Mouse (Mus musculus) G1E-ER4 (cell line): ENCODE measurements around the gene Hephl1. TPM values are rescaled to one million over a fixed set of nuclear protein-coding genes. Genes with fewer than 3 reads are reported as not detected.

Experiments used
- GATA1 ChIP-seq: IDR thresholded peaks from one replicate; pipeline ENCODE4 v1.8.0; 2012; ENCODE audit warnings: low read length, inconsistent platforms
- polyA plus RNA-seq: library from polyadenylated mRNA; stranded (reverse); fragments of >175 nt; gene quantifications from 2 replicates; pipeline ENCODE4 v1.2.3, GENCODE M21; 2012

Hephl1 gene
- polyA plus RNA-seq = not detected in 2 replicates

- TF ChIP-seq GATA1 = no peak
Observed at GRCm38 (mm10) chr9:15112008-15112407, at the start of gene Hephl1. TSS of gene Hephl1 (minus strand) at chr9:15112108.

- TF ChIP-seq GATA1 = no peak
Observed at GRCm38 (mm10) chr9:15149246-15149926, 37.5 kb upstream of the Hephl1 start.

DNA sequence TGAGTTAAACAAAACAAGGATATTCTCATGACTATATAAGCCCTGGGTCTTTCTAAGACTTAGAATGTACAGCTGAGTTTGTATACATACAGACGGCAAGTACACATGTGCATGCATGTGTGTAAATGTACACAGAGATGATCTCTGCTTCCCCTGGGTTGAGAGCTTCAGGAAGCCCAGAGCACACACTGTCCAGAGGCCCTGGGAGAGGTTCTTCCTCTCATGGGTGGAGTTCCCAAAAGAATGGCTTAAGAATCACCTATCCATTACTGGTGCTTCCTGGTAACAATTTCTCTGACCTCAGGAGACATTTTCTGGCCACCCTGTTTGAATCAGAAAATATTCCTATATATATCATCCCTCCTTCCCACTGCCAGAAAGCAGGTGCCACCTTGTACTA is 28.6 kb upstream of the Hephl1 start:
- no peak for TF ChIP-seq GATA1

- no peak for TF ChIP-seq GATA1
Observed at GRCm38 (mm10) chr9:15125897-15126296, 14.0 kb upstream of the Hephl1 start.

- TF ChIP-seq GATA1 = no peak
Observed at GRCm38 (mm10) chr9:15122431-15122830, 10.5 kb upstream of the Hephl1 start.

- no peak for TF ChIP-seq GATA1
Observed at GRCm38 (mm10) chr9:15120841-15121358, 9.0 kb upstream of the Hephl1 start.

- no peak for TF ChIP-seq GATA1
Observed at GRCm38 (mm10) chr9:15120209-15120608, 8.3 kb upstream of the Hephl1 start.

- no peak for TF ChIP-seq GATA1
Observed at GRCm38 (mm10) chr9:15119515-15119914, 7.6 kb upstream of the Hephl1 start.

- TF ChIP-seq GATA1 = no peak
Observed at GRCm38 (mm10) chr9:15116165-15116564, 4.3 kb upstream of the Hephl1 start.

- no peak for TF ChIP-seq GATA1
Observed at GRCm38 (mm10) chr9:15114102-15114501, 2.2 kb upstream of the Hephl1 start.

DNA sequence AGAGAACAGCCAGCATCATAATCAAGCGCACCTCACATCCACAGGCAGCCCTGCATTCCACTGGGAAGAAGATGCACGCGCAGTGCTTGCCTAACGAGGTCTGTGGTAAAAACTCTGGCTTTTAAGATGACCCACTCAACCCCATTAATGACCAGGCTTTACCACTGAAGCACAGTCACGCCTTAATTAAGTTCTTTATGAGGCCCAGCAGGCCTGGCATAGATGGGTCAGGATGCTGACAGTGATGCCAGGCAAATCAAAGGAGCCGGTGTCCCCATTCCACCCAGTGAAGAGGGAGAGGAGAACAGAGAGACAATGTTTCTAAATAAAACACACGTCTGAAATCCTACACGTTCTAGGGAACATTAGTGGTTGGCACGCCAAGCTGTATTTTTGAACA is 3.8 kb downstream of the Hephl1 start:
- TF ChIP-seq GATA1 = no peak

DNA sequence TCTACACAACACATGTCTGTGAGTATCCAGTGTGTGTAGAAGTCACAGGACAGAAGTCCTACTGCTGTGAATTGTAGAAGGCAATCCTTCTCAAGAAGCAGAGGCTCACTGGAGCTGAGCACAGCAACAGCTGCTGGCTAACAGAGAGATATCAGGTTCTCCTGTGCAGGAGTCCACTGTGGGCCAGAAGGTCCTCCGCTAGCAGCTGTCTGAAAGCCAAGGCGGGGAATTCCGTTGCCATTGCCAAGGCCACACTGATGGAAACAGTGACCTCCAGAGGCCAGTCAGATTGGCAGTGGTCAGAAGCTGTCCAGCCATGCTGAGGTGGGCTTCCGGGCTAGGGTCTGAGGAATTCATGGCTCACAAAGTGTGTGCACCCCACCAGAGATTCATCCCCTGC is 6.8 kb downstream of the Hephl1 start:
- TF ChIP-seq GATA1 = no peak

- no peak for TF ChIP-seq GATA1
Observed at GRCm38 (mm10) chr9:15103579-15104300, 8.2 kb downstream of the Hephl1 start.

- TF ChIP-seq GATA1 = no peak
Observed at GRCm38 (mm10) chr9:15101531-15102161, 10.3 kb downstream of the Hephl1 start.

GRCm38 (mm10) chr9:15097172-15097571 is 14.7 kb downstream of the Hephl1 start:
- no peak for TF ChIP-seq GATA1

GRCm38 (mm10) chr9:15096161-15096560 is 15.7 kb downstream of the Hephl1 start:
- no peak for TF ChIP-seq GATA1

GRCm38 (mm10) chr9:15095206-15095605 is 16.7 kb downstream of the Hephl1 start:
- TF ChIP-seq GATA1 = no peak
